Mouse (Mus musculus) forebrain, embryonic 13.5 days (tissue): ENCODE data around the gene Krt9. TPM values are rescaled to one million over a fixed set of nuclear protein-coding genes. Genes with fewer than 3 reads are reported as not detected.

ENCODE experiments used
- ATAC-seq: fragments of 200-750 bp; cut with Nextera tagmentation; 2 replicates; pipeline ENCODE4 v1.8.0; 2017
- H3K27ac ChIP-seq: fragments of 300-500 bp; sonication (generic); 2 replicates; pipeline ENCODE4 v1.5.1; 2015; ENCODE audit warnings: inconsistent platforms, mild to moderate bottlenecking, moderate library complexity
- H3K27me3 ChIP-seq: fragments of 300-500 bp; sonication (generic); 2 replicates; pipeline ENCODE4 v1.6.1; 2015; ENCODE audit warnings: mild to moderate bottlenecking, inconsistent platforms
- H3K36me3 ChIP-seq: fragments of 300-500 bp; sonication (generic); 2 replicates; pipeline ENCODE4 v1.6.1; 2015; ENCODE audit warnings: mild to moderate bottlenecking, inconsistent platforms; ENCODE audit not compliant: poor library complexity, severe bottlenecking
- H3K4me1 ChIP-seq: fragments of 300-500 bp; sonication (generic); 2 replicates; pipeline ENCODE4 v1.6.1; 2015; ENCODE audit warnings: inconsistent platforms
- H3K4me2 ChIP-seq: fragments of 300-500 bp; sonication (generic); 2 replicates; pipeline ENCODE4 v1.6.1; 2015; ENCODE audit warnings: inconsistent platforms, mild to moderate bottlenecking, moderate library complexity
- H3K4me3 ChIP-seq: fragments of 300-500 bp; sonication (generic); 2 replicates; pipeline ENCODE4 v1.5.1; 2015; ENCODE audit warnings: mild to moderate bottlenecking, inconsistent platforms
- H3K9ac ChIP-seq: fragments of 300-500 bp; sonication (generic); 2 replicates; pipeline ENCODE4 v1.6.1; 2015; ENCODE audit warnings: mild to moderate bottlenecking, inconsistent platforms
- H3K9me3 ChIP-seq: fragments of 300-500 bp; sonication (generic); replicated peaks from 2 replicates; pipeline ENCODE4 v1.6.1; 2016; ENCODE audit warnings: inconsistent platforms
- WGBS: fragments of 180-500 bp; shearing (Covaris S2); methylation state at CpG from one replicate; pipeline ENCODE4 v1.1.7; 2015; 5-methylcytosine and 5-hydroxymethylcytosine counted together
- polyA plus RNA-seq: library from polyadenylated mRNA; unstranded; fragments of >200 nt; fragmentation: Nextera tagmentation; extraction: Ambion mirVana; gene quantifications from 2 replicates; pipeline ENCODE4 v1.2.1, GENCODE M21; 2015

Gene Krt9
- polyA plus RNA-seq, 1 experiment from 2014 or later, result not detected

DNA sequence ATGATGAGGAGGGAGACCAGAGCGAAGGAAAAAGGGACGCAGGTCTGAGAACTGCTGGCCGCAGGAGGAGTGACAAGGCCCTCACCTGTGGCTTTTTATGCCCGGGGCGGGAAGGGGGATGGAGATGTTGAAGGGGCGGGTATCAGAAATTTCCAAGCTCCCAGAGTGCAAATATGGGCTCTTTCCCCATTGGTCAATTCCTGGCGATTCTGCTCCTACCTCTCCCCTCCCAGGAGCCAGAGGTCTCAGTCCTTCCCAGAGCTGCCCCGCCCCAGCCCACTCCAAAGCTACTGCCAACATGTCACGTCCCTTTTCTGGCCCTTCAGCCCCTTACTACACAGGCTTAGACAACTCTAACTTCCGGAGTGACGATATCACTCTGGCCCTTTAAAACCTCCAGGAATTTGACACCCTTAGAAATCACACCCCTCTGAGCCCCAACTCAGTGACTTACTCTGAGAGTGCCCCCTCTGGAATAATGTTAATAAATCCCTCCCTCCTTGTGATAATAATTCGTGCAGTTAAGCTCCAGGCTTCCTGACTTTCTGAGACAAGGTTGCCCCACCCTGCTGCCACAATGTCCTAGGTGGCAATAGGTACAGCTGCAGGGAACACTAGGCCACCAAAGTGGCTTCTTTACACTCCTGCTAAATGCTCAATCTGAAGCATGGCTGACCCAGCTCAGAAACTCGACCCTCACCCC is 47.0 kb downstream of the Krt9 start:
- Histone ChIP-seq H3K9me3 (no peaks in the 10 kb centered on the region), H3K27ac (no peak overlapping the region), H3K9ac (peak overlapping the region; percentile 12; the same call in 1 of the 2 replicates), H3K4me2 (peak overlapping the region; percentile 50), H3K4me1 (0 out of 2 replicates have a peak, but pooled peaks cover 10% of the 10 kb centered on the region), H3K36me3 (no peaks in the 10 kb centered on the region), H3K27me3 (peaks cover 39% of the 10 kb centered on the region), H3K4me3 (peak overlapping the region; percentile 20)
- 5% methylated on average over 13 of the region's 13 CpGs for WGBS
- no peak for ATAC-seq

DNA sequence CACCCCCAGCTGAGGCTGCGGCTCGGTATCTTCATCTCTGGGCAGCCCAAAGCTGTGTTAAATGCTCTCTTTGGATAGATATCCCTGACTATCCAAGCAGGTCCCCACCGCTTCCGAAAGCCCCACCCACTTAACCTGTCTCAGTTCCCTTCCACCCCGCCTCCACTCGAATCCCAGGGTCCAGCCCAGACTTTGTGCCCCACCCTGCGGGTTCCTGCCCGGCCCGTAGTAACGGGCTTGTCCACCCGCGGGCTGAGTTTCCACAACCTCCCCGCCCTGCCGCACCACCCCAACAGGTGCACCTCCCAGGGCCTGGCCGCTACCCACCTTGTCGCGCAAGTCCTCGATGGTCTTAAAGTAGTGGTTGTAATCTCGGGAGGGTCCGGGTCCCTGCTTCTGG is 47.9 kb downstream of the Krt9 start:
- no peak overlapping the region for H3K9ac ChIP-seq
- no peak overlapping the region for H3K27ac ChIP-seq
- H3K9me3 ChIP-seq, result no peaks in the 10 kb centered on the region
- H3K27me3 ChIP-seq, result peaks cover 39% of the 10 kb centered on the region
- no peaks in the 10 kb centered on the region for H3K36me3 ChIP-seq
- 3% methylated on average over 20 of the region's 20 CpGs for WGBS
- ATAC-seq, result no peak
- H3K4me2 ChIP-seq, result peak overlapping the region; percentile 50
- 0 out of 2 replicates have a peak, but pooled peaks cover 10% of the 10 kb centered on the region for H3K4me1 ChIP-seq
- peak overlapping the region; percentile 20 for H3K4me3 ChIP-seq

DNA sequence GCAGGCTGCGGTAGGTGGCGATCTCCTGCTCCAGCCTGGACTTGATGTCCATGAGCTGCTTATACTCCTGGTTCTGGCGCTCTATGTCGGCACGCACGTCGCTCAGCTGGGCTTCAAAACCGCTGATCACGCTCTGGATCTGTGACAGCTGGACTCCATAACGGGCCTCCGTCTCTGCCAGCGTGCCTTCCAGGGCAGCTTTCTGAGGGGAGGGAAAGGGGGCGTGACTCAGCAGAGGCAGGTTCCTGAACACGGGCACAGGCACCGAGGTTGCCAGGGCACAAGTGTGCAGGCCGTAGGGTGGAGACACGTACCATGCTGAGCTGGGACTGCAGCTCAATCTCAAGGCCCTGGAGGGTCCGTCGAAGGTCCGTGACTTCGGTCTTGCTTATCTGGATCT is 52.1 kb downstream of the Krt9 start:
- no peak overlapping the region for H3K27ac ChIP-seq
- H3K9me3 ChIP-seq, result no peaks in the 10 kb centered on the region
- no peak overlapping the region for H3K4me2 ChIP-seq
- no peaks in the 10 kb centered on the region for H3K36me3 ChIP-seq
- H3K4me1 ChIP-seq, result peaks cover 32% of the 10 kb centered on the region
- H3K27me3 ChIP-seq, result peaks cover 23% of the 10 kb centered on the region
- WGBS, result 88% methylated on average over 21 of the region's 21 CpGs
- H3K9ac ChIP-seq, result no peak overlapping the region
- H3K4me3 ChIP-seq, result no peak overlapping the region
- no peak for ATAC-seq

DNA sequence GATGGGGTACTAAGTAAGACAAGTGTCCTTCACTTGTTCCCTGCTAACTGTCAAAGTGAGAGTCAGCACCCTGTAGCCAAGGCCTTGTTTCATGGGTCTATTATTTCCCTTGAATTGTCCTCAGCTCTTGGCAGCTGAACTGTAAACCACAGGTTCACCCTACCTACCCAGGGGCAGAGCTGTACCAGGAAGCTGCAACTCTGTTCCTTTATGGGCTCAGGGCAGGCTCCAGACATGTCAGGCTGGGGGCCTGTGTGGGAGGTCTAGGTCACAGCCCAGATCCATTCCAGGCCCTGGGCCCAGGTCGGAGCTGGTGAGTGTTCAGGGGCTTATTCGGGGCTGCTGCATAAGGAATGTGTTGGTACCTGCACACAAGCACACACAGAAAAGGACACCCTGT is 53.7 kb downstream of the Krt9 start:
- Histone ChIP-seq H3K27ac (no peak overlapping the region), H3K36me3 (no peaks in the 10 kb centered on the region), H3K9ac (no peak overlapping the region), H3K9me3 (no peaks in the 10 kb centered on the region), H3K4me3 (no peak overlapping the region), H3K4me2 (no peak overlapping the region), H3K4me1 (peaks cover 22% of the 10 kb centered on the region), H3K27me3 (peaks cover 7% of the 10 kb centered on the region)
- WGBS, result 70% methylated on average over 2 of the region's 2 CpGs
- no peak for ATAC-seq

DNA sequence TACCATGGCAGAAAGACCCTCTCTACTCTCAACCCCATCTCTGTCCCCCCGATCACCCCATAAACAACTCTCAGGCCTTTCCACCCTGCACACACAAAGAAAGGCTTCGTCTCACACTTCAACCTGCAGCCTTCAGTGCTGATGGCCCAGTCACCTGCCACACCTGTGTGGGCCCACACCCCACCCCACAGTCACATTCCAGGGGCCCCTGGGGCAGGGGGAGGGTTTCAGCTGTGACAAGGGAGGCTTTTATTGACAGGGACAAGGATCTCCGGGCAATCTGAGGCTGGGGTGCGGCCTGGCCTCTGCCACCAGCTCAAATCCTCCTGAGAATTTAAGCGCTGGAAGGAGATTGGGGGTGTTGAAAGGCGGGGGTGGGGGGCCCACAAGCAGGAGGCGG is 54.2 kb downstream of the Krt9 start:
- H3K4me2 ChIP-seq, result no peak overlapping the region

DNA sequence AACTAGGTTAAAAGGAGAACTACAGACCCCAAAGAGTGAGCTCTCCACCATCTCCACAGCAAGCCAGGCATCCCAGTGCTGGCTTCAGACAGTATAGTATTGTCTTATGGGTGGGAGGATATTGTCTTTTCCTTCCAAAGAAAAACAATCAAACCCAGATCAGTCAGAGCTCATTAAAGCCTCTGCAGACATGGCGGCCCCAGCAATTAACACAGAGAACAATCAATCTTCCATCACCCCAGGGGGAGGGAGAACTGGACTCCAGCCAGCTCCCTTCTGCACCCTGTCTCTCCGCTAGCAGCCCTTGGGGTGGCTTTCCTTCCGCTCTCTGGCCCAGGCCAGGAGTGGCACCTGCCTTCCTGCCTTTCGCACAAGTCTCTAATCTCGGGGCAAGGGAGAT is 55.4 kb downstream of the Krt9 start:
- Histone ChIP-seq H3K36me3 (no peaks in the 10 kb centered on the region), H3K27ac (no peak overlapping the region), H3K27me3 (no peaks in the 10 kb centered on the region), H3K4me2 (no peak overlapping the region), H3K9me3 (no peaks in the 10 kb centered on the region), H3K4me3 (no peak overlapping the region), H3K4me1 (peaks cover 22% of the 10 kb centered on the region), H3K9ac (no peak overlapping the region)
- 27% methylated on average over 5 of the region's 5 CpGs for WGBS
- ATAC-seq, result no peak; the same call in 1 of the 2 replicates

More for the DNA sequence above, 54.2 kb downstream of the Krt9 start:
- WGBS, result 48% methylated on average over 7 of the region's 7 CpGs
- Histone ChIP-seq H3K4me1 (peaks cover 22% of the 10 kb centered on the region), H3K27ac (no peak overlapping the region), H3K9me3 (no peaks in the 10 kb centered on the region), H3K9ac (no peak overlapping the region), H3K36me3 (no peaks in the 10 kb centered on the region), H3K4me3 (no peak overlapping the region), H3K27me3 (peaks cover 2% of the 10 kb centered on the region)
- no peak for ATAC-seq

Other genes starting within 250 kb of the Krt9 start
- not detected in 2 replicates for gene Krtap9-5, start 244.8 kb downstream of the Krt9 start, polyA plus RNA-seq
- not detected in 2 replicates for gene Krtap29-1, start 214.2 kb downstream of the Krt9 start, polyA plus RNA-seq
- gene Krtap16-1, start 206.6 kb downstream of the Krt9 start, polyA plus RNA-seq, result not detected in 2 replicates
- not detected in 2 replicates for gene Krtap17-1, start 199.3 kb downstream of the Krt9 start, polyA plus RNA-seq
- gene Krt33a, start 177.0 kb downstream of the Krt9 start, polyA plus RNA-seq, result not detected in 2 replicates
- gene Krt33b, start 163.4 kb downstream of the Krt9 start, polyA plus RNA-seq, result not detected in 2 replicates
- gene Krt34, start 151.7 kb downstream of the Krt9 start, polyA plus RNA-seq, result not detected in 2 replicates
- not detected in 2 replicates for gene Krt31, start 142.7 kb downstream of the Krt9 start, polyA plus RNA-seq
- not detected in 2 replicates for gene Krt32, start 105.0 kb downstream of the Krt9 start, polyA plus RNA-seq
- not detected in 2 replicates for gene Krt35, start 97.0 kb downstream of the Krt9 start, polyA plus RNA-seq
- not detected in 2 replicates for gene Krt36, start 87.6 kb downstream of the Krt9 start, polyA plus RNA-seq
- not detected in 2 replicates for gene Krt13, start 71.7 kb downstream of the Krt9 start, polyA plus RNA-seq
- gene Krt15, start 57.3 kb downstream of the Krt9 start, polyA plus RNA-seq, result 0.34 and 0.35 TPM in 2 replicates
- gene Krt19, start 44.6 kb downstream of the Krt9 start, polyA plus RNA-seq, result 0.23 and 0.49 TPM in 2 replicates
- 0.13 and 0.38 TPM in 2 replicates for gene Krt14, start 14.3 kb upstream of the Krt9 start, polyA plus RNA-seq
- gene Krt16, start 55.7 kb upstream of the Krt9 start, polyA plus RNA-seq, result not detected in 2 replicates
- gene Krt17, start 67.8 kb upstream of the Krt9 start, polyA plus RNA-seq, result 0.19 and 0.37 TPM in 2 replicates
- gene Krt42, start 76.6 kb upstream of the Krt9 start, polyA plus RNA-seq, result not detected in 2 replicates
- 1,595 and 1,677 TPM in 2 replicates for gene Eif1, start 126.6 kb upstream of the Krt9 start, polyA plus RNA-seq
- gene Gast, start 141.2 kb upstream of the Krt9 start, polyA plus RNA-seq, result 0.56 and 0.89 TPM in 2 replicates
- gene Hap1, start 162.9 kb upstream of the Krt9 start, polyA plus RNA-seq, result 93.7 and 98.5 TPM in 2 replicates
- gene Jup, start 204.5 kb upstream of the Krt9 start, polyA plus RNA-seq, result 37.1 and 42.8 TPM in 2 replicates
- gene P3h4, start 221.6 kb upstream of the Krt9 start, polyA plus RNA-seq, result 10.9 and 12.3 TPM in 2 replicates
- gene Fkbp10, start 222.5 kb upstream of the Krt9 start, polyA plus RNA-seq, result 15.5 and 16.3 TPM in 2 replicates
- 105 and 114 TPM in 2 replicates for gene Nt5c3b, start 248.6 kb upstream of the Krt9 start, polyA plus RNA-seq
- gene Klhl10, start 248.7 kb upstream of the Krt9 start, polyA plus RNA-seq, result 0.70 and 1.1 TPM in 2 replicates